Mouse (Mus musculus): ENCODE results near the gene Brix1.

DNA sequence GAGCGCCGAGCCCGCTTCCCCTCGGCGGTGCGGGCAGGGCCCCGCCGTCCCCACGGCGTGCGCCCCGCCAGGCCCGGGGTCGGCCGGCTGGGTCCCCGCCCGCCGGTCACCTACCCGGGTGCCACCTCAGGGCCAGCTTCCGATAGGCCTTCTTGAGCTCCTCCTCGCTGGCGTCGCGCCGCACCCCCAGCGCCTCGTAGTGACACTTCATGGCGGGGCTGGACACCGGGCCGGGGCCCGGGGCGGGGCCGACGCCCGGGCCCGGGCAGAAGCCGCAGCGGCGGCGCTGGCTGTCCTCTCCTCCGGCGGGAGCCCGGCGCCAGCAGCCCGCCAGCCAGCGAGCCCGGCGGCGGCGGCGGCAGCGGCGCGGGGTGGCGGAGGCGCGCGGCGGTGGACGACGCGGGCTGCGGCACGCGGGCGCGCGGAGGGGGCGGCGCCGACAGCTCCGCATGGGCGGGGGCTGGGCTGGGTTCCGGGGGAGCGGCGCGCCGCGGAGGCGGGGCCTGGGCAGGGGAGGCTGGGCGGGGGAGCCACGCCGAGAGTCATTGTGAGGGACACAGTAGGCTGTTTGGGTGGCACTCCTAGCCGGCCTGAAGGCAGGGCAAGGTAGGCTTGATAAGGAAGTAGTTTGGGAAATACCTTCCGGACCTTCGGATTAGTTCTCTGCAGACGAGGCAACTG lies 15.5 kb downstream of the Brix1 start, which contains the start of gene Dnajc21:
- no peak for TF ChIP-seq CTCF (IDR thresholded peaks at IDR 0.05)
- TF ChIP-seq EP300 (IDR thresholded peaks at IDR 0.05) = no peak

All from lung, postnatal 0 days (tissue).